Mouse (Mus musculus) C2C12 (cell line): ENCODE data around the gene Traf3ip3.

Source experiments
- CTCF ChIP-seq: IDR thresholded peaks from one replicate; pipeline ENCODE4 v1.5.1; 2011; ENCODE audit not compliant: control insufficient read depth, insufficient read depth, insufficient read length
- MYOG ChIP-seq: IDR thresholded peaks from one replicate; pipeline ENCODE4 v1.6.1; 2011; ENCODE audit not compliant: control insufficient read depth, insufficient read length; ENCODE audit errors: extremely low read depth

- TF ChIP-seq MYOG (no peak), CTCF (no peak)
Observed at GRCm38 (mm10) chr1:193227537-193227936, 26.0 kb upstream of the Traf3ip3 start.
